Mouse (Mus musculus) thymus, postnatal 14 days (tissue): ENCODE results near the gene Sertad2.

Experiments
- DNase-seq: peaks from one replicate; pipeline ENCODE4 v3.0.0; 2021

Sertad2 gene

DNA sequence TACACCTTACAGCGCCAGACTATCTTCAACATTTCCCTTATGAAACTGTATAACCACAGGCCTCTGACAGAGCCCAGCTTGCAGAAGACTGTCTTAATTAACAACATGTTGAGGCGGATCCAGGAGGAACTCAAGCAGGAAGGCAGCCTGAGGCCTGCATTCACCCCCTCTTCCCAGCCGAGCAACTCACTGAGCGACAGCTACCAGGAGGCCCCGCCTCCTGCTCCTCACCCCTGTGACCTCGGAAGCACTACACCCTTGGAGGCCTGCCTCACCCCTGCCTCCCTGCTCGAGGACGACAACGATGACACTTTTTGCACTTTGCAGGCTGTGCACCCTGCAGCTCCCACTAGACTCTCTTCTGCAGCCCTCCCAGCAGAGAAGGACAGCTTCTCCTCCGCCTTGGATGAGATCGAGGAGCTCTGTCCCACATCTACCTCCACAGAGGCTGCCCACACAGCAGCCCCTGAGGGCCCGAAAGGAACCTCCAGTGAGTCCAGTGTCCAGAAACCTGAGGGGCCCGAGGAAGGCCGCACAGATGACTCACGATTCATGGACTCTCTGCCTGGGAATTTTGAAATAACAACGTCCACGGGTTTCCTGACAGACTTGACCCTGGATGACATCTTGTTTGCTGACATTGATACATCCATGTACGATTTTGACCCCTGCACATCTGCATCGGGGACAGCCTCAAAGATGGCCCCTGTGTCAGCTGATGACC lies 105.0 kb downstream of the Sertad2 start:
- DNase-seq = no peak

GRCm38 (mm10) chr11:20649477-20649876 lies 106.4 kb downstream of the Sertad2 start:
- DNase-seq = no peak

- DNase-seq = no peak
Measured at GRCm38 (mm10) chr11:20650006-20650639, 107.1 kb downstream of the Sertad2 start.

- no peak for DNase-seq
Measured at GRCm38 (mm10) chr11:20651166-20651565, 108.1 kb downstream of the Sertad2 start.

GRCm38 (mm10) chr11:20655795-20656710 lies 113.0 kb downstream of the Sertad2 start:
- DNase-seq = peak; percentile 62

- DNase-seq = peak; percentile 32
Measured at GRCm38 (mm10) chr11:20656711-20657057, 113.6 kb downstream of the Sertad2 start.

- DNase-seq = no peak
Measured at GRCm38 (mm10) chr11:20659094-20659493, 116.0 kb downstream of the Sertad2 start.

DNA sequence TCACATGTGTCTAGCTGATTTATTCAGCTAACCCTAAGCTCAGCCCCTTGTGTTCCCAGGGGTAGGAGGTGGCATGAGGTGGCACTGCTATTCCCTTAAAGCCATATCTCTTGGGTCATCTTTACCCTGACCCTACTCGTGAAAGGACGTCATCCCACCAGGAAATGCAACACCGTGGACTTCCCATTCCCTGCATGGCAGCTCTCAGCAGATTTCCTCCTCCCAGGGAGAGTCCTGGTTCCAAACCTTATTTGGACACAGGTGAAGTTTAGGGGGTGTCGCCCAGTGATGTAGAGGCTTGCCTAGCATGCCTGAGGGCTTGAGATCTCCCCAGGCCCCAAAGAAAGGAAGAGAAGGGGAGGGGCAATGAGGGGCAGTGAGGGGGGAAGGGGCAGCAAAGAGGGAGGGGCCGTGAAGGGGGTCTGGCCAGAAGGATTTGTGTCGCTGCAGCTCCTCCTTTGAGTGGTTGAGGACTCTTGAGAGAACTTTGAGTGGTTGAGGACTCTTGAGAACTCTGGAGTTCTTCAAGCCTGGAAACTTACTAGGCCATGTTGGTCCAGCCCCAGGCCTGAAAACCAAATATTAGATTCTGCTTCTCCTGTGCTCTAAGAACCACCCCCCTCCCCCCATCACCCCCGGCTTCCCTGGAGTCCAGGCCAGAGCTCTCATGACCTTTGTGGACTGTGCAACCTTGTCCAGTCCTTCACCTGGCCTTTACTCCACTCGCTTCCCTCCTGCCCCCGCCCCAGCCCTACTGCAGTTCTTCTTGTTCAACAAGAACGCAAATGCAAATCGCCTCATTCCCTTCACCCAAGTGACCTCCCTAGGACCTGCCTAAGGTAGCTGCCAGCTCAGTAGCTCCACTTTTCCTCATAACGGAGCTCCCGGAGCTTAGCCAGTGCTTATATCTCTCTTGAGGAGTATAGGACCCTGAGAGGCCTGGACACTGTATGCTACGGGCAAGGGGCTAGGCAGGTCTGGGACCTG lies 117.4 kb downstream of the Sertad2 start:
- DNase-seq = no peak

DNA sequence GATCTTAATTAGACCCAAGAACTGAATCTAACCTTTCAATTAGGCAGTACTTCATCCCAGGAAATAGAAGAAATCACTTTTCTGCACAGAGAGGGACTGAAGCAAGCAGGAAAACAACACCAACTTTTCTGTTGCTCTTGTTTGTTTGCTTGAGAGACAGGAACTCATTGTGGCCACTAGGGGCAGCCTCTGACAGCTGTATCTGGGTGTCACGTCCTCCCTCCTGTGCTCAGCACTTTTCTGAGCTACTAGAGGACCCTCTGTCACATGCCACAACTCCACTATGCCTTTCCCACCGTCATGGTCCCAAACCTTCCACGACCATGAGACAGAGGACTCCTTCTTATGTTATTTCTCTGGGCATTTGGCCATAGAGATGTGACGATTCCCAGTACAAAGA lies 118.6 kb downstream of the Sertad2 start:
- peak; percentile 74 for DNase-seq

GRCm38 (mm10) chr11:20662811-20663210 lies 119.8 kb downstream of the Sertad2 start:
- no peak for DNase-seq

DNA sequence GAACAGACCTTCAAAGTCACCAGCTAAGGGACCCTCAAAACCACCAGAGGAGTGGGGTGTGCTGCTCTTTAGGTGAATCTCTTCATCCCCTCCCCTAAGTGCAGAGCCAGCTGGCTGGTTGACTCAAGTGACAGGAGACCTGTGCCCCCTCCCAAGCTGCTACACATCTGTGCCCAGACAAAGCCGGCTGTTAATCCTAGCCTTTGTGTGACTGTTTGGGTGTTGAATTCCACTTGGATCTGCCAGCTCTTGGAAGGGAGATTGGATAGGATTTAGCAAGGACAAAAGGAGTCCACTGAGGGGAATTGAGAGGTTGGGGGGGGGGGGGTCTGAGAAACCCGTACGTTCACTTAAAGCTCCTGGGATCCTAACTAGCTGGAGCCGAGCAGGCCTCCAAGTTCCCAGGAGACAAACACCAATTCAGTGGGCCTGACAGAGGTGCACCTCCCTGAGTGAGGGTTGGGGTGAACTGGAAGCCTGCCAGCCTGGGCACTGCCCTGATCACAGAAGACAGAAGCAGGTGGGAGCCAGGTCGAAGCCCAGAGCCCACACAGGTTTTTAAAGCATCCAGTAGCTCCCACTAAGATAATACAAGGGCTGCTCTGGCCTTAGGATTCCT lies 120.6 kb downstream of the Sertad2 start:
- no peak for DNase-seq

DNA sequence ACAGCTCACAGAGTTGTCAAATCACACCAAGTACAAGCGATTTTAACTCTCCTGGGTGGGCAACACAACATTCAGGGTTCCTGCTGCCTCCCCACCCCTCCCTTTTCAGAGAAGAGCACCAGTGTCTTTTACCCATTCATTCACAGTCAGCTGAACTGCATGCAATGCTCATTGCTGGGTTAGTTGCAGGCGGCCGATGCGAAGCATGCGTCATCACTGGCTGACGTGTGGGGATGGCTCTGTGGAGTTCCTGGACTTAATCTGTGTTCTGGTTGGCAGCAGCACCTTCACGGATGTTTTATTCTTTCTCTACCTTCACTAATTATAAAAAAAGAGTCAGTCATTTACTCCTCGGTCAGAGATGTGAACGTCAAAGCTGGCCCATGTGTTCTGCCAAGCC lies 121.8 kb downstream of the Sertad2 start:
- DNase-seq = no peak

DNA sequence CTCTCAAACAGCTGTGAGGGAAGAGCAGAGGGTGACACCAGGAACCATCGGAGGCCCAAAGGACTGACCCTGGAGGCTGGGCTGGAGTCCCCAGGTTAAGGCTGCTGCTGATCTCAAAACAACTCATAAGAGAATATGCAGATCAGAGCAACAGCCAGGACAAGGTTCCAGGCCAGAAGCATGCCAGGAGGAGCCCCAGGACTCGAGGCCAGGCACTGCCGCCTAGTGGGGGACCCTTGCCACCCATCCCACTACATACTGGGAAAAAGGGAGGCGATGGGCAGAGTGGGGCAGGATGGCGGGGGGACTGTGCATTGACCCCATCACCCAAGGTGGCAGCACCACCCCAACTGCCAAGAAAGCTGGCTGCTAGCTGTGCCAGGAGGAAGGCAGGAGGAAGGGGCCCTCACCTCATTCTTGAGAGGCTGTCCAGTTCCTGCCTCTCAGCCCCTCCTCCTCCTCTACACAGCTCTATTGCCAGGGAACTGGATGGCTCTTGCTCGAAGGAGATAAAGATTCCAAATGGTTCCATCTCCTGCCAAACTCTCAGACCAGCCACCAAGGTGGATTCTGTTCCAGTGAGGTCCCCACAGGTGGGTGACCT lies 128.8 kb downstream of the Sertad2 start:
- DNase-seq = no peak

- no peak for DNase-seq
Measured at GRCm38 (mm10) chr11:20672513-20672912, 129.5 kb downstream of the Sertad2 start.

DNA sequence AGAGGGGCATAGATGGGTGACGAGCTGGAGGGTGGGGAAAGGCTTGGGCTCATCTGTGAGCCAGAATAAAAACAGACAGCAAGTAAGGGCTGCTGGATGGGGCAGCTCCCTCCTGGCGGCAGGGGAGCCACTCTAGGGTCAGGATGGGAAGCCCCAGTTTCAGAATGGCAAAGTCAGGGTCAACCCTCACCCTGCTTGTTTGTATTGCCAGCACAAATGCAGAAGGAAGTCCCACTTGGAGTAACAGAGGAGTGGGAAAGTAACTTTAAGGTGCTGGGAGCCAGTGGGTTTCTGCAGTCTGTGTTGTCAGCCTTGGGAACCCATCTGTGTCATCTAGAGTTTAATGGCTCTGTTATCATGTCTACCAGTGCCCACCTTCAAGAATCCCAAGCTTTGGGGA lies 136.3 kb downstream of the Sertad2 start:
- DNase-seq = no peak

- no peak for DNase-seq
Measured at GRCm38 (mm10) chr11:20680781-20681180, 137.7 kb downstream of the Sertad2 start.

GRCm38 (mm10) chr11:20681679-20682078 lies 138.6 kb downstream of the Sertad2 start:
- no peak for DNase-seq

GRCm38 (mm10) chr11:20691000-20691399 lies 147.9 kb downstream of the Sertad2 start:
- DNase-seq = peak; percentile 73
